Mouse (Mus musculus) cortical plate, adult 2 months (tissue): Measurements from ENCODE around the gene Pcolce.

ENCODE experiments used
- CTCF ChIP-seq: fragments of 200-500 bp; IDR thresholded peaks from 2 replicates; pipeline ENCODE4 v1.5.1; 2011; ENCODE audit warnings: mild to moderate bottlenecking, control low read depth, low read length; ENCODE audit not compliant: insufficient read depth; ENCODE audit errors: extremely low read depth
- POLR2A ChIP-seq: fragments of 200-500 bp; IDR thresholded peaks from 2 replicates; pipeline ENCODE4 v1.6.1; 2011; ENCODE audit warnings: mild to moderate bottlenecking, low read length, control low read depth; ENCODE audit not compliant: insufficient read depth; ENCODE audit errors: extremely low read depth

DNA sequence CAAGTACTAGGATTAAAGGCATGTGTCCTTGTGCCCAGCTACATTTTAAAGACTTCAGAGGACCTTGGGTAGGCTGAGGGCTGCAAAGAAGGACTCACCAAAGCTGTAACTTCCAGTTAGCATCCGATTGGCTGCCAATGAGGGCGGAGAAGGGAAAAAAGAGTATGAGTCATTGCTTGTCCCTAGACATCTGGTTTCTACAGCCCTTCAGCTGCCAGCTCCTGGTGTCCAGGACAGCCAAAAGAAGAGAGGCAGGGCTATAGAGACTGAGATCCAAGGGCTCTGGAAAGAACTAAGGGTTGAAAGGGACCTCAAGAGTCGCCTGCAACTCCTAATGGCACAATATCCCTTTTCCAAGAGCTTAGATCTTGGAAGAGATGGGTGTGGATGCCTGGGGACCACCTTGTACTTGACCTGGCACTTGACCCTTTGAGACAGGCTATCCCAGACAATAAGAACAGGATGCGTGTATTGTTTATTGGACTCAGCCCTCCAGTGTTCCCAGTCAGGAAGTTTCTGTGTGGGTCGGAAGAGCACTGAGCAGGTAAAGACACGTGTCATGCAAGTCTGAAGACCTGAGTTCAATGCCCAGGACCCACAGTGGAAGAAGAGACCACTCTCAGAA lies 46.6 kb upstream of the Pcolce start:
- TF ChIP-seq CTCF (no peak), POLR2A (no peak)
